Mouse (Mus musculus) E14TG2a.4 (cell line): ENCODE data around the gene Ankra2.

Source experiments
- CTCF ChIP-seq: conservative IDR thresholded peaks from 2 replicates; pipeline ENCODE4 v1.5.1; 2014; ENCODE audit warnings: low read length
- POU5F1 ChIP-seq: IDR thresholded peaks from 2 replicates; pipeline ENCODE4 v1.6.1; 2014; ENCODE audit warnings: low read length, borderline replicate concordance

DNA sequence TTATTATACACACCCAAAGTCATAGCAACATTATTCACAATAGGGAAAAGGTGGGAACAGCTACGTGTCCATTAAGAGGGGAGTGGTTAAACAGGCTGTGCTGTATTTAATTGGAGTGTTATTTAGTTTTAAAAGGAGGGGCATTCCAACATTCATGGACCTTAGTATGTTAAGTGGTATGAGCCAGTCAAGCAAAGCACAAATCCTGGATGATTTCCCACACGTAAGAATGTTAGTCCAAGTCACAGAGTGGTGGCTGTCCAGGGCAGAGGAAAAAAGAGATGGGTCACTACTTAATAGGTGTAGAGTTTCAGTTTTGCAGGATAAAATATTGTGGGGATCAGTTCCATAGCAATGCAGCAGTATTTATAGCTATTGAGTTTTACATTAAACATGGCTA, 36.6 kb upstream of the Ankra2 start:
- no peak for TF ChIP-seq POU5F1
- TF ChIP-seq CTCF, result no peak
